Mouse (Mus musculus): ENCODE measurements around the gene Scap.
"Not testable (repeated sequence)": the region's sequence is repeated elsewhere in the genome, so short reads cannot be mapped to it uniquely, and the experiment has no call there.

Scap gene

GRCm38 (mm10) chr9:110333896-110334259, 790 bp downstream of the Scap start:
- DNase-seq: peak in 1 of 2 experiments; percentile 18

GRCm38 (mm10) chr9:110334849-110335248, 1.8 kb downstream of the Scap start:
- DNase-seq: no peak

GRCm38 (mm10) chr9:110340037-110340750, 7.1 kb downstream of the Scap start:
- peak in 1 of 2 experiments; percentile 38 for DNase-seq

- no peak for DNase-seq
These were observed 8.9 kb downstream of the Scap start for GRCm38 (mm10) chr9:110342008-110342407.

GRCm38 (mm10) chr9:110343805-110344204, 10.7 kb downstream of the Scap start:
- no peak for DNase-seq

- DNase-seq: no peak
These were observed 12.1 kb downstream of the Scap start for GRCm38 (mm10) chr9:110345057-110345739.

- no peak for DNase-seq
These were observed 15.8 kb downstream of the Scap start for GRCm38 (mm10) chr9:110348899-110349298.

GRCm38 (mm10) chr9:110350188-110350587, 17.1 kb downstream of the Scap start:
- DNase-seq: no peak

- no peak for DNase-seq
These were observed 17.5 kb downstream of the Scap start for GRCm38 (mm10) chr9:110350612-110351011.

GRCm38 (mm10) chr9:110351350-110351749, 18.3 kb downstream of the Scap start:
- DNase-seq: no peak

GRCm38 (mm10) chr9:110351932-110352632, 19.0 kb downstream of the Scap start:
- no peak for DNase-seq

GRCm38 (mm10) chr9:110358341-110358740, 25.3 kb downstream of the Scap start:
- no peak for DNase-seq

- no peak for DNase-seq
These were observed 28.2 kb downstream of the Scap start for GRCm38 (mm10) chr9:110361299-110361698.

- no peak for DNase-seq
These were observed 29.2 kb downstream of the Scap start for GRCm38 (mm10) chr9:110362337-110362736.

GRCm38 (mm10) chr9:110366746-110367145, 33.7 kb downstream of the Scap start:
- DNase-seq: no peak

- no peak for DNase-seq
These were observed 36.8 kb downstream of the Scap start for GRCm38 (mm10) chr9:110369860-110370259.

GRCm38 (mm10) chr9:110373871-110374270, 40.8 kb downstream of the Scap start:
- DNase-seq: no peak

- no peak for DNase-seq
These were observed 42.6 kb downstream of the Scap start for GRCm38 (mm10) chr9:110375668-110376067.

- DNase-seq: not testable (repeated sequence)
These were observed 44.6 kb downstream of the Scap start for GRCm38 (mm10) chr9:110377655-110378054.

- DNase-seq: no peak
These were observed 46.3 kb downstream of the Scap start for GRCm38 (mm10) chr9:110379361-110379760.

GRCm38 (mm10) chr9:110380662-110381061, 47.6 kb downstream of the Scap start:
- no peak for DNase-seq

- no peak for DNase-seq
These were observed 48.2 kb downstream of the Scap start for GRCm38 (mm10) chr9:110381292-110381691.

GRCm38 (mm10) chr9:110384369-110384929, 51.4 kb downstream of the Scap start:
- DNase-seq: no peak
